Mouse (Mus musculus): Measurements from ENCODE around the gene Slc4a4. TPM values are rescaled to one million over a fixed set of nuclear protein-coding genes. Genes with fewer than 3 reads are reported as not detected.
"Not testable (repeated sequence)": the region's sequence is repeated elsewhere in the genome, so short reads cannot be mapped to it uniquely, and the experiment has no call there.

Gene Slc4a4
- total RNA-seq, 2 experiments from 2014 or later: 16.6 to 22.0 TPM

GRCm38 (mm10) chr5:88989018-88989417 is 102.4 kb downstream of the Slc4a4 start:
- intact Hi-C loops (cut with DNase I): no loop called here
- DNase-seq: no peak

GRCm38 (mm10) chr5:88990196-88990747 is 103.7 kb downstream of the Slc4a4 start:
- DNase-seq: no peak
- intact Hi-C loops (cut with DNase I): no loop called here

DNA sequence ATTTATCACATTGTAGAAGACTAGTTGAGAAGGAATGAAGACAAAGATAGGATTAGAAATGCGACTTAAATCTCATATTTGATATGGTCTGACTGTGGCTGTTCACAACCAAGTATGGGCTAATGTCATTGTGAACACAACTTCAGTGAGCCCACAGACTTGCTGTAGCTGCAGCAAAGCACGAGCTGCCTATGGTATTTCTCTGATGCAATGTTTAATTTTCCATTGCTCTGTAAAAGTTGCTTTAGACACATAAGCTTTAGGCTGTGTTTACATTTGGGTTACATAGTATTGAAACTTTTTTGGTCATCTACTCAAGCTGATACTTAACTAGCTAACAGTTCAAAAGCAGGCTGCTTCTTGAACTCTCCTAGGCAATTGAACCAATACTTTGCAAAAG is 104.7 kb downstream of the Slc4a4 start:
- intact Hi-C loops (cut with DNase I): not testable (repeated sequence)

GRCm38 (mm10) chr5:88994533-88994932 is 107.9 kb downstream of the Slc4a4 start:
- no peak for DNase-seq
- intact Hi-C loops (cut with DNase I): no loop called here

More for the DNA sequence above, 104.7 kb downstream of the Slc4a4 start:
- DNase-seq: not testable (repeated sequence)

- DNase-seq: no peak
- intact Hi-C loops (cut with DNase I): no loop called here
Measured at GRCm38 (mm10) chr5:88996246-88996645, 109.6 kb downstream of the Slc4a4 start.

- intact Hi-C loops (cut with DNase I): no loop called here
- no peak for DNase-seq
Measured at GRCm38 (mm10) chr5:88997277-88997676, 110.7 kb downstream of the Slc4a4 start.

DNA sequence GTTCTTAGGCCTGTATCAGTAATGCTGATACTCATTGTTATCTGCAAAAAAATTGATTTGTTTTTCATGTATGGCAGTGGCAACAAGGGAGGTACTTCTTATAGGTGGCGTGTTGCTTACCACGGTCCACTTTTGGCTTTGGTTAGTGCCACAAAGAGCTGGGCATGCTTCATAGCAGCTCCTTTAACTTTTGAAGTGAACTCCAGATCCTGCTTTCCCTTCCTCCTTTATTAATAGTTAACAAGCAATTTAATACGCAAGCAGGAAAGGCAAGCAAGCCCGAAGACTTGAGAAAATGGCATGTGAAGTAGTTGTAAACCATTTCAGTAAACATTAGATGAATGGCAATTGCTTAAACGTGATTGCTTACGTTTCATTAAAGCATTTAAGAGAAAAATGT is 113.2 kb downstream of the Slc4a4 start:
- DNase-seq: no peak
- intact Hi-C loops (cut with DNase I): no loop called here

- intact Hi-C loops (cut with DNase I): no loop called here
Measured at GRCm38 (mm10) chr5:89000598-89000997, 114.0 kb downstream of the Slc4a4 start.

GRCm38 (mm10) chr5:89010116-89010515 is 123.5 kb downstream of the Slc4a4 start:
- intact Hi-C loops (cut with DNase I): no loop called here
- no peak for DNase-seq

More at GRCm38 (mm10) chr5:89000598-89000997, 114.0 kb downstream of the Slc4a4 start:
- DNase-seq: no peak

DNA sequence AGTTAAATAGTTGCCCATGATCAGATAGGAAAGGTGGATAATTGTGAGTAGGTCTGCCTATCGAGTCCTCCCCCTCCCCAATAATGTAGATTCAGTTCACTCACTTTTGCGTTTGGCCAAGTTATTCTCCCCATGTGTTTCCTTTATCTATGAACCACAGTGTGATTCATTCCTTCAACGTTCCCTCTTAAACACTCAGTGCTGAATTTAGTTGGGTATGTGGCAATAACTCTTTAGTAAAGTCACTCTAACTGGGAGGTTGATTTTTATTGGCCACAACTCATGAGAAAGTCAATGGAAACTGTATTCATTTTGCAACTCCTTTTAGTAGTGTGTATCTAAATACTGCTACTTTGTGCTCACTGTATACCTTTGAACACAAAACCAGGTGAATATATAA is 125.8 kb downstream of the Slc4a4 start:
- DNase-seq: no peak
- intact Hi-C loops (cut with DNase I): no loop called here

DNA sequence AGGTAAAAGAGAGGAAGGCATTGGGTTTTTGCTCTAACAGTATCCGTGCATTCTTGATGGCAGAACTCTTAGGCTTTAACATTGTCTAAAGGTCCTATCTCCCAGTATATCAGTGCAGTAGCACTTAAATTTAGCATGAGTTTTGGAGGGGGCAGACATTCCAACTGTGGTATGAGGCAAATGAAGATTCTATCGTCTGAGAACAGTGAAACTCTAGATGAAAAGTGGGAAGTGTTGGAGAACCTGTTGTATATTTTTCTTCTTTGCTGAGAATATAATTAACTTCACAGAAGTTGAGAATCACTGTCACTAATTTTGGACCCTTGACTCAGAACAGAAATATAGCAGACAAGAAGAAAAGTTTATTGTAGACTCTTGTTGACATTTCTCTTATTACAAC is 128.2 kb downstream of the Slc4a4 start:
- no peak for DNase-seq

GRCm38 (mm10) chr5:89015878-89016277 is 129.3 kb downstream of the Slc4a4 start:
- DNase-seq: no peak
- intact Hi-C loops (cut with DNase I): no loop called here

More for the DNA sequence above, 128.2 kb downstream of the Slc4a4 start:
- intact Hi-C loops (cut with DNase I): no loop called here

- intact Hi-C loops (cut with DNase I): no loop called here
- no peak for DNase-seq
Measured at GRCm38 (mm10) chr5:89018537-89018936, 131.9 kb downstream of the Slc4a4 start.

GRCm38 (mm10) chr5:89024413-89024812 is 137.8 kb downstream of the Slc4a4 start:
- intact Hi-C loops (cut with DNase I): no loop called here
- DNase-seq: no peak

DNA sequence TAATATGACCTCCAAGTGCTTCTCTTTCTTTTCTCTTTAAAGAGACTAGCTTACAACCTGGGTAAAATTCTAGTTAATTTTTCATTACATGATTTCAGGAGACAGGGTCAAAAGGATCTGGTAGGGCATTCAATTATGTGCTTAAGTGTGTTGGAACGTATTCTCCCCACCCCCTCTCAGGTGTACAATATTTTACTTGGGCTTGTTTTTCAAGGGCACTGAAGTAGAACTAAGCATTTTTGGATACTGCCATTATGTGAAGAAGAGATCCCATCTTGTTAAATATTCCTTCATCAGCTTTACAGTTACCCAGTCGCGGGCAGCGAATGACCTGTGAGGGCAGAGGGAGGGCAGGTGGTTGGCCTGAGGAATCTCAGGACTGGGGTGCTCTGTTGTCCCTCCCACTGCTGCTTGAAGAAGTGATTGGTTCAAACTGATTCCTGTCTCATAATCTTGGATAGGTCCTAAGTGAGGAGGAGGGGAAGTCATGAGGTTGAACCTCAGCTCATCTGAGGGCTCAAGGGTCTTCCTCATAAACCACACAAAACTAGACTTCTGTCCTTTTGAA is 141.0 kb downstream of the Slc4a4 start:
- DNase-seq: no peak
- intact Hi-C loops (cut with DNase I): no loop called here

DNA sequence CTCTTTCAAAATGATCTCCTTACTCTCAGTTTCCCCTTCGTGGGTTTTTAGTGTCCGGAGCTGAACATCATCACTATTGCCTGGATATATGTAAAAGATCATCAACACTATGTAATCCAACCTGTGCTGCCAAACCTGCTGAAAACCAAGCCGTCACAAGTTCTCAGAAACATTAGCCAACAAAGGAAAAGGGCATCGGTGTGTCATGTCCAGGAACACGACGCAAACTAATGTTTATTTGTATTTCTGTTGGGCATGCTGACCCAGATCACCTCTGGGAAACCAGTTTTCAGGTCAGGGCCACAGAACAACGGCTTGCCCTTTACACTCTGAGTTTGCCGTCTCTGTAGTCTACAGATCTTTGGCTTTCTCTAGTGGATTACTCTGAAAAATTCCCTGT is 146.0 kb downstream of the Slc4a4 start:
- DNase-seq: no peak
- intact Hi-C loops (cut with DNase I): loop anchor here (10.0 kb wide), 1 partner anchor 98 kb away; no protein-coding TSS in a partner anchor

DNA sequence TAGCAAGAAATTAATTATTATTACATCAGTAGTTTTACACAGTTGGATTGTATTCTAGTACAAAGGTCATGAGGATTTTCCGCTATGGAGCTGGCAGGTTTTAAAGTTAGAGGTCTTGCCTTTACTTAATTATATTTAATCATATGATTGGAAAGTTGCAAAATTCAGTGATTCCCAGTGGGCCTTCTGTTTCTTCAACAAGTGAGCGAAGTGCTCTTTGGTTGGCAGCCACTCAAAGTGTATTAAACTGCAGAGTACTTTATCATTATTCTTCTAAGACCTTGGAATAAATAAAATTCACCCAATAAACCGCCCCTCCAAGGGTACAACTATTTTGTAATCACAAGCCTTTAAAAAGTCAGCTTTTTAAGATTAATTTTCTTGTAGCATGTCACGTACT is 146.6 kb downstream of the Slc4a4 start:
- no peak for DNase-seq
- intact Hi-C loops (cut with DNase I): loop anchor here (10.0 kb wide), 1 partner anchor 98 kb away; no protein-coding TSS in a partner anchor

DNA sequence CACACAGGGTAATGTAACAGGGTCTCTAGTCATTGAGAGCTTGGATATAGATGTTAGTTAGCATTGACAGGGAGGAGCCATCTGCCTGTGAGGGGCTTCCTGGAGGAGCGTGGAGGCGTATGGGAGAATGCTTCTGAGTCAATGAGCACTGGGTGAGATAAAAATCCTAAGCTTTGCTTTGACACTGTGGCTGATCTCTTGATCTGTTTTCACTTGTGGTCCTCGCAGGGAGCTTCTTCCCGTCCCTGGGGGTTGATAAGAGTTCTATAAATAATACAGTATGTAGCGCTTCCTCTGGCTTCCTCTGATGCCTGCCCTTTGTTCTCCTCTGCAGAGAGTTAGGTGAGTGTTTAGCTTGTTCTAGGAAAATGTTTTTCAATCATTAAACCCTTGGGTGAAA is 149.5 kb downstream of the Slc4a4 start:
- peak in 1 of 2 experiments; percentile 5 for DNase-seq
- intact Hi-C loops (cut with DNase I): loop anchor here (10.0 kb wide), 1 partner anchor 101 kb away; no protein-coding TSS in a partner anchor

DNA sequence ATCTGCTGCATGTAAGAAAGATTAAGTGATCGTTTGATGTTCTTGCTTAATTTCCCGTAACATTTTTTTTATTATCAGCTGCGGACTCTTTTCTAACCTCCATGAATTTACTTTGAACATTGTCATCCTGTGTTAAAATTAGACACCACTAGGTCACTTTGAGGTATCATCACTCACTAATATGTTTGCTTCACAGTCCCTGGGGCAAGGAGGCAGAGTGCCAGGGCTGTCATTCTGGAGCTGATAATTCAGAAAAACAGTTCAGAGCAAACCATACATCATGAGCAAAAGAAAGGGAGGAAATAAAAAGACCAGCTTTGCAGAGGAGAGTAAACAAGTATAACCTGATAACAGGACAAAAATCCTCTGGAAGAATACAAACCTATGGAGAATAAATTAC is 154.2 kb downstream of the Slc4a4 start:
- intact Hi-C loops (cut with DNase I): no loop called here
- DNase-seq: peak; percentile 8 to 42

DNA sequence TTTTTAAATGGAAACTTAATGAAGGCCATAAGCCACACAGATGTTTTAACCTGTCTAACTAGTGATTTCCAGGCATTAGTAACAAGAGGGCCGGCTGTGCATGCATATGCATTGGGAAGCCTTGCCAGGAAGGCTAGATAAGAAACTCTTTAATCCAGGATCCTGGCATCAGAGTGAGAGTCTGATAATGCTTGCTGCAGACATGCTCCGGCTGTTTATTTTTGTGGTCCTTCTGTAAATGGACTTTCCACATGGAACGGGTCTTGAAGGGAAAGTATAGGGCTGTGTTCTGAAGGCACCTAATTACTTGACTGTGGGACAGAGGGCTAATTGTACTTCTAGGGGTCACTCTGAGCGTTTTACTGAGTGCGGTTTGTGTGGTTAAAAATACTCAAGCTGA is 157.2 kb downstream of the Slc4a4 start:
- intact Hi-C loops (cut with DNase I): no loop called here
- DNase-seq: no peak

GRCm38 (mm10) chr5:89044801-89045200 is 158.2 kb downstream of the Slc4a4 start:
- no peak for DNase-seq
- intact Hi-C loops (cut with DNase I): no loop called here

DNA sequence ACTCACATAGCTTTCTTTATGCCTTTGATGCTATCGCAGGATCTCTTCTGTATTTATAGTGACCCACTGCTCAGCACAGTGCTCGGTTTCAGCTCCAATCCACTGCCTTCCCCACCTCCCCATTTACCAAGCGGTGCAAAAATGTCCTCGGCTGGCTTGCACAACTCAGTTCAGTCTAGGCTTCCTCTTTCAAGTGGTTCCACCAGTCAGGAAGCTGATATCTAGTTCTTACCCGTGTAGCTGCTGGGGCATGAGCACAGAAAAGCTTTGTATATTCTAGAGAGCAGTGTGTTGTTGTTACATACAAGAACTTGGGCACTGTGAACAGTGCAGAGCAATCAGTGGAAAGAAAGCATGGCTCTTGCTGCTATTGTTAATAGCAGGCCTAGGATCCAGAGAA is 165.0 kb downstream of the Slc4a4 start:
- no peak for DNase-seq
- intact Hi-C loops (cut with DNase I): no loop called here
